ENCODE assay signal across 8 mouse cellular contexts in genomic region chr9:58487851-58488801, GRCm38 (mm10). TPM values are rescaled to one million over a fixed set of nuclear protein-coding genes. Genes with fewer than 3 reads are reported as not detected.
DNase-seq lines count a peak whose midpoint lies in the region; ATAC-seq and TF ChIP-seq lines count a peak whose summit lies in the region.

Gene Insyn1 (plus strand): TSS chr9:58488603.

- no peak for TF ChIP-seq CTCF in thymus, adult 2 months (IDR thresholded peaks at IDR 0.05; ENCODE audit: borderline replicate concordance, control insufficient read depth, extremely low read depth, insufficient read depth, low read length, poor library complexity)

- under 1% methylated on average over 100 of the region's 104 CpGs for WGBS in thymus, adult 2 months
- under 1% methylated on average over 85 of the region's 104 CpGs for WGBS in limb, embryonic 15.5 days

- no peaks in the 10 kb centered on the region for H3K9me3 ChIP-seq in limb, embryonic 15.5 days

- peak within 1 kb of the TSS; percentile 16; the same call in 1 of the 2 replicates for H3K4me3 ChIP-seq in thymus, adult 2 months (ENCODE audit: control insufficient read depth, insufficient read depth, low read length)
- peak within 1 kb of the TSS; percentile 73 for H3K4me3 ChIP-seq in limb, embryonic 15.5 days
- H3K4me3 ChIP-seq in myocyte: peak within 1 kb of the TSS; percentile 69

- peak within 1 kb of the TSS; percentile 93 for H3K4me2 ChIP-seq in limb, embryonic 15.5 days
- H3K4me2 ChIP-seq in myocyte (ENCODE audit: low read depth): peak within 1 kb of the TSS; percentile 86

- DNase-seq in thymus, adult 2 months: no peak
- DNase-seq in thymus, adult 18-20 months: no peak
- peak; percentile 36 for DNase-seq in embryo, embryonic 11.5 days (ENCODE audit: low read depth, low spot score)
- peak; percentile 96 for DNase-seq in heart, adult 11 months
- peak; percentile 12 for DNase-seq in kidney, adult 11 months
- DNase-seq in thymus, postnatal 36 days: peak; percentile 5 to 20

- H3K9ac ChIP-seq in limb, embryonic 15.5 days: peak within 1 kb of the TSS; percentile 76

- H3K36me3 ChIP-seq in thymus, adult 2 months (ENCODE audit: control insufficient read depth, insufficient read depth, low read length): no peaks in the 10 kb centered on the region
- H3K36me3 ChIP-seq in limb, embryonic 15.5 days: no peaks in the 10 kb centered on the region
- H3K36me3 ChIP-seq in myocyte (ENCODE audit: control insufficient read depth, insufficient read depth): peaks cover 6% of the 10 kb centered on the region

- H3K79me2 ChIP-seq in myocyte (ENCODE audit: control insufficient read depth, insufficient read depth): peaks cover 12% of the 10 kb centered on the region

- TF ChIP-seq POLR2A in thymus, adult 2 months (IDR thresholded peaks at IDR 0.05; ENCODE audit: control insufficient read depth, extremely low read depth, insufficient read depth, low read length, poor library complexity): no peak
- TF ChIP-seq POLR2A in myocyte (IDR thresholded peaks at IDR 0.05; ENCODE audit: insufficient read length, low read depth): peak; percentile 73

- peak; percentile 80 for ATAC-seq in limb, embryonic 15.5 days (ENCODE audit: insufficient number of reproducible peaks, low FRiP score, low TSS enrichment, low read depth)

- peak within 1 kb of the TSS; percentile 77 for H3ac ChIP-seq in myocyte (ENCODE audit: control insufficient read depth, insufficient read length)

- H3K4me1 ChIP-seq in thymus, adult 2 months (replicated peaks; ENCODE audit: control insufficient read depth, insufficient read depth, low read length): 0 out of 2 replicates have a peak, but pooled peaks cover 3% of the 10 kb centered on the region
- H3K4me1 ChIP-seq in limb, embryonic 15.5 days: peaks cover 37% of the 10 kb centered on the region

- no peak within 1 kb of the TSS for H3K27ac ChIP-seq in thymus, adult 2 months (ENCODE audit: control insufficient read depth, insufficient read depth, low read length)
- H3K27ac ChIP-seq in limb, embryonic 15.5 days: peak within 1 kb of the TSS; percentile 90

- H3K27me3 ChIP-seq in thymus, adult 2 months (ENCODE audit: control insufficient read depth, insufficient read depth, low read length): peaks cover 8% of the 10 kb centered on the region; the same call in 1 of the 2 replicates
- peaks cover 11% of the 10 kb centered on the region for H3K27me3 ChIP-seq in limb, embryonic 15.5 days
- H3K27me3 ChIP-seq in myocyte (ENCODE audit: control insufficient read depth, insufficient read depth, insufficient read length): no peaks in the 10 kb centered on the region

TF ChIP-seq in myocyte, 11 proteins besides CTCF, POLR2A, EP300 and RAD21:
- TF ChIP-seq MYOD1 (IDR thresholded peaks at IDR 0.05; ENCODE audit: control insufficient read depth in 1 of 3, insufficient read length in 2 of 3, low read depth in 2 of 3) (peak in 1 of 3 experiments; percentile 1), REST (IDR thresholded peaks at IDR 0.05; ENCODE audit: insufficient read depth, insufficient read length) (no peak), POLR2AphosphoS2 (IDR thresholded peaks at IDR 0.05; ENCODE audit: insufficient read length, low read depth) (peak; percentile 25), CEBPB (IDR thresholded peaks at IDR 0.05; ENCODE audit: insufficient read depth, poor library complexity, severe bottlenecking) (no peak), E2F4 (IDR thresholded peaks at IDR 0.05; ENCODE audit: insufficient read depth) (no peak), SRF (IDR thresholded peaks at IDR 0.05; ENCODE audit: control insufficient read depth, insufficient read length, low read depth) (no peak)
TF ChIP-seq in myocyte: peak in this region for 2.

RNA-seq across cellular contexts. Expression of gene Insyn1, which starts in this region (rescaled TPM):
- 3.2 and 4.9 TPM in 2 replicates for polyA plus RNA-seq in thymus, adult 2 months (2012; rRNA removed)
- 2.9 and 3.2 TPM in 2 replicates for polyA plus RNA-seq in limb, embryonic 15.5 days (2015; fragmentation: Nextera tagmentation; extraction: Ambion mirVana)
- 40.5 TPM for polyA plus RNA-seq in myocyte (2012; fragmentation: generic; extraction: Trizol)

Comparison
In these comparisons a context has a peak if more than half of its experiments do, and no peak if none do; other contexts are left out.
1. DNase-seq: peak in embryo, embryonic 11.5 days (single experiment), heart, adult 11 months (single experiment), kidney, adult 11 months (single experiment) and thymus, postnatal 36 days (2 of 2); none in thymus, adult 2 months (single experiment) and thymus, adult 18-20 months (0 of 2).
2. H3K4me3 ChIP-seq: peak in every context shown above with its lines; median percentile 73 in limb, embryonic 15.5 days; 69 in myocyte; 16 in thymus, adult 2 months.